Mouse (Mus musculus) CD8-positive naive resting alpha-beta T cell, adult 2 months (primary cell): ENCODE measurements around the gene Npvf.

Experiments used
- DNase-seq, 2 experiments: peaks; one replicate each; pipeline ENCODE4 v3.0.0; 2022; ENCODE audit warnings: low read depth in 2 of 2, low spot score in 2 of 2

The Npvf gene

DNA sequence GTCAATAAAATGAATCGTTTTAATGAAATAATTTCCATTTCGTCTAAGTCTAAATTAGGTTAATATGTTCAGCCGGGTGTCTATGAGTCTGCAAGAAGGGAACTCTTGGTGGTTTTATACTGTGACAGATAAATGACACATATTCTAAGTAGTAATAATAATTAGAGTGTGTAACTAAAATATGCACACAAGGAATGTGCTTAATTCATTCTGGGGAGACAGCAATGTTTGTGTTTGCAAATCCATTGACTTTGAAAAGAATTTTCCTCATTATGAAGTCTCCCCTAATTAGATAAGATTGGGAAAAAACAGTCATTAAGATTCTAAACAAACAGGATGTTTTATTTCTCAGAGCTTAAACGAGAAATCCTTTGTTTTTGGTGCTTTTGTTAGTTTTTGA, at the start of gene Npvf:
TSS of gene Npvf (minus strand) at position 84 of the 400 bp plus-strand sequence.
- DNase-seq: no peak

DNA sequence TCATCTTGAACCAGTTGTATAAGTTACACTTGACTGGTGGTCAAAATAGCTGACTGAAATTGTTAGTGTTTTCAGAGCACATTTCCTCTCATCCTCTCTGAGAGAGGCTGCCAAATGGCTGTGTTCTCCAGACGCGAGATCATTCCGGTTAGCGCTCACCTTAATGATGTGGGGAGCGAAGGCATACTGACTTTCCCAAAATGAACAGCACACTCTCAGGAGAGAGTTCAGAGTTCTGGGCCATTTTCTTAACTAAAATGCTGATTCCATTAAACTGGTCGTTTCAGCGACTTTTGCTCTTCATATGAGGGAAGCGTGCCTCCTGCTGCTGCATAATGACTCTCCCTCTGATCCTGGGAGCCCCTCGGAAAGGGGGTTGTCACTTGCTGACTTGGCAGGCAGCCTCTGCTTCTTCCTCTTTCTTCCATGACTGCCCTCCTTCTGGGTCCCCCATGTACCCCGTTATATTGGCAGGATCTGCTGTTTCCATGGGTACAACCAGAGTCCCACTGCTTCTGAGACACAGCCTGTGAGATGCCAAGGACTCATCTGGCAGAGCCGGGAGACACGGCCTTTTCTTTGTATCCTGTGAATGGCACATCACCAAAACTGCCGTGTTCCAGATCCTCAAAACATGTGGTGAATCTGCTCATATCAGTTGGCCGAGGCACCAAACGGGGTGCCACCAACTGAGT, 35.0 kb upstream of the Npvf start:
- DNase-seq: no peak

DNA sequence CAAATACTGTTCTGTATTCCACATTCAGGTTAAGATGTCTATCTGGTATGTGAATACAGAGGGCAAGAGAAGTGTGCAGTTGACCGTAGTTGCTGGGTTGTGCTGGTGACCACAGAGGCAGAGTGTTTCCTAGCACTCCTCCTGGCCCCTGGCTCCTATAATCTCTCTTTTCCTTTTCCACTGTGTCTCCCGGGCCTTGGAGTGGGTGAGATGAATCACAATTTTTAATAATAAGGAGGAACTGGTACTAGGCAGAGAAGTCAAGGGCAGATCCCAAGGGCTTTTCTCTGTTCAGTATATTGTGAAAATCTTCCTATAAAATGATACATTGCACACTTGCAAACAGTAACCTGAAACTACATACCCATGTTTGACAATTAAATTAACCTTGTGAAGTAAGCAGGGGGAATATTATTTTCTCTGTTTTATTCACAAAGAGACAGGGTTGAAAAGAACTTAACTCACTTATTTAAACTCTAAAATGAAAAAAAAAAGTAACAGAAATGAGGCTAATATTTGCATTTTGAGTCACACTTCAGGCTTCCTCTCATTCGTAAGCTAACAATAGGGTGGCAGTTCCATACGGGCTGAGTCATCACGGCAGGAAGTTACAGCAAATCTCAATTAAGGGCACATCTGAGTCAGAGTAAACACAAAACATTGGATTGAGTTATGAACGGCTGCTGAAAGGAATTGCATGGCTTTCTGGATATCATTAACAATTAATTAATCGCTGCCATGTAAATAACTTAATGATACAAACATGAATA, 30.6 kb upstream of the Npvf start:
- DNase-seq: no peak

DNA sequence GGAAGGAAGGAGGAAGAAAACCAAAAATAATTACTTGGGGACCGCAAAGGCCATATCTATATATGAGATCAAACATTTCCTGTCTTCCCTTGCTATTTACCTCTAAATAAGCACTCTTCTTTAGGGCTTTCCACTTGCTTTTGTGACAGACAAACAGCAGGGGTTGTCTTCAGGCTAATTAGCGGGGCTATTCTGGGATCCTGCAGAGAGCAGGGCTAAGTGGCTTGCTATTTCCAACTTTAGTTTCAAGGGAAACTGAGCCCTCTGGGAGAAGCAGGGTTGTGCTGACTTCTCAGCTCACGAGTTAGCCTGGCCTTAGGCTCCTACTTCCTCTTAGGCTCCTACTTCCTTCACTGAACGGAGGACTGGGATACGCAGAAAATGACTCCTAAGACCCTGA, 27.3 kb upstream of the Npvf start:
- DNase-seq: no peak

DNA sequence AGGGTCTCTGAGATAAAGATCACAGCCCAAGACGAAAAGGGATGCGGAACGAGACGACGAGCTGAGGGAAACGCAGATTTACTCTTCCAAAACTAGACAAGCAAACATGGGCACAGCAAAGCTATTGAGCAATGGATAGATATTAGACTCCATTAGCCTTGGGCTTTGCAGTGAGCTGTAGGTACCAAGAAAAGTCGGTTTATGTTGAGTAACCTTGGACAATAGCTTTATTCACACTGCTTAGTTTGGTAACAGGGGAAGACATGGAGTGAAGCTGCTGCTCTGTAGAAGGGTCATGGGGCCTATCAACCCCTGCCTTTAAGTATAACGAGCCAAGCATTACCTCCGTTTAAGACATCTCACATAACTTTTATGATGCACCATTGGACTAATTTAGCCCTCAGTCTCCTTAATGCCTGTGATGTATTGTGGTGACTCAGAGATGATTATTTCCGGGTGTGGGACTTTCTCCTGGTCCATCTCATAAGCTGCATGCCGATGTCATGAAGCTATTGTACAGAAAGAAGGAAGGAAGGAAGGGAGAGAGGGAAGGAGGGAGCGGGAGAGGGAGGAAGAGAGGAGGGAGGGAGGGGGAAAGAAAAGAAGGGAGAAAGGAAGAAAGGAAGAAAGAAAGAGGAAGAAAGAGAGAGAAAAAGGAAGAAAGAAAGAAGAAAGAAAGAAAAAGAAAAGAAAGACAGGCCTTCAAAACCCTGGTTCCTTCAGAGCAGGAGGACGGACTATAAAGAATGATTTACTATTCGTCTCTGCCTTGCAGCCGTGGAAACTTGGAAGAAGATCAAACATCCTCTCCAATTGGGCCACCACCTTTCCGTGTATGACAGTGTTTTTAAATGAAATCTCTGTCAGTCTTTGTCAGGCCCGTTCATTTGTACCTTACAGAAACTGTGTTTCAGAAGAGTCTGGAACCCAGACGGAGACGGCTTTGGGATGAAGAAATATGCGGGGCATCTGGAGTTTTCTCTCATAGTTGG, 26.3 kb upstream of the Npvf start:
- DNase-seq: no peak

DNA sequence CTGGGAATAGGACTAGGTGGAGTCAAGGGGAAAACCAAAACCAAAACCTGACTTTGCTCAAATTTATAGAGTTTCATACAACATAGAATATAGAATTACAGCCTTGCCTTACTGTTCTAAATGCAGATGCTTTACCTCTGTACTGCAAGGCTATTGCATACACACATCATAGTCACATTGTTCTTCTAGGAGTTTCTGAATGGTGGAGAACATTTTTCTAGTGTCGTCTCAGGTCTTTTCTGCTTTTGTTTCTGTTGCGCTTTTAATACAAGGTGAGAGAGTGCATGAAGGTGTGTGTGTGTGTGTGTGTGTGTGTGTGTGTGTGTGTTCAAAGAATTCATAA, 25.2 kb upstream of the Npvf start:
- DNase-seq: no peak

DNA sequence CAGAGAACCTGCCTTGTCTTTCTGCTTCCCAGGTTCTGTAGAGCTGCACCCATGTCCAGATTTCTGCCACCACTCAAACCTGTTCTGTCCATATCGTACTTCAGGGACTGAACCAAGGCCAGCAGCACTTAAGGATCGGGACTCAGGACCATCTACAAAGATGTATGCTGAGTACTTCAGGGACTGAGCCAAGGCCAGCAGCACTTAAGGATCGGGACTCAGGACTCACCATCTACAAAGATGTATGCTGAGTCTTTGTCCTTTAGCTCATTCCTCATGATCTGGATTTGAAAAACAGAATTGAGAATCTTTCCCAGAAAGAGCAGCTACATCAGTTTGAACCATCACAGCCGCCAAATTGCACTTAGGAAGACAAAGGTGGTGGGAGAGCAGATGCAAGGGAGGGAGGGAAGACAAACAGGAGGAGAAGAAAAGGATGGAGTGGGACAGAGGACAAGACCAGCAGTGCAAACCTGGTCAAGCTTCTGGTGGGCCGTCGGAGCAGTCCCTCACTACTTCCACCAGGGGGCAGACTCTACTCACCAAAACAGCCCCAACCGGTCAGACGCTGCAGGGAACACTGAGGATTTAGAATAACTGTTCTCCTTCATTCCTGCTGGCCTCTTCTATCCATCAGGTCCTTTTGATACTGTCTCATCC, 24.7 kb upstream of the Npvf start:
- DNase-seq: peak in 1 of 2 experiments; percentile 1

DNA sequence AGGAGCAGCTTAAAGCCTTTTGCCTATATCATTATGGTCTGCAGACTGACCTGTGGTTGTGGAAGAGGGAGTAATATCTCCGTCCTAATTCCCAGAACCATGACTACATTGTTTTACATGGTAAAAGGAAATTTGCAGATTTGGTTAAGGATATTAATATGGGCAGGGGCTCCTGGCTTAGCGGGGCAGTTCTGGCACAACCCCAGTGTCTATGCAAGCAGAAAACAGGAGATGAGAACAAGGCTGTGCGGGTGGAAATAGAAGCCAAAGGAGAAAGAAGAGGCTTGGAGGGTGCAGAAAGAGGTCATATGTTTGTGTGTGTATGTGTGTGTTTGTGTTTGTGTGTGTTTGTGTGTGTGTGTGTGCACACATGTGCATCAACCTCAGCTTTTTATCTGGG, 17.0 kb upstream of the Npvf start:
- DNase-seq: no peak

DNA sequence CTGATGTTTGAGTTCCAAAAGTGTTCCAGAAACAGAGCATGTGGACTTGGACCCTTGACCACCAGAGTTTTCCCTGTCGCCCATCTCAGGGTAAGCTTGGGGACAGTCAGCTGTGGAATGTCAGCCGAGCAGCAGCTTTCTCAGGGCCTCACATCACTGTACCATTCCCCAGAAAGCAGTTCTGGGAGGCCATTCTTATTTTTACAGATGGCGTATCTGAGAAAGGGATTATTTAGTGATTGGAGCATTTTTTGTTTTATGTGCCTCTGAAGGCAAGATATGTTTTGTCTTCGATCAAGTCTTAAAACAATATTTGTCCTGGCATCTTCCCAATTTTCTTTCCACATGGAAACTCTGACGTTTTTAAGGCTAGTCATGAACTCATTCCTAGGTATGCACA, 12.7 kb upstream of the Npvf start:
- DNase-seq: no peak

DNA sequence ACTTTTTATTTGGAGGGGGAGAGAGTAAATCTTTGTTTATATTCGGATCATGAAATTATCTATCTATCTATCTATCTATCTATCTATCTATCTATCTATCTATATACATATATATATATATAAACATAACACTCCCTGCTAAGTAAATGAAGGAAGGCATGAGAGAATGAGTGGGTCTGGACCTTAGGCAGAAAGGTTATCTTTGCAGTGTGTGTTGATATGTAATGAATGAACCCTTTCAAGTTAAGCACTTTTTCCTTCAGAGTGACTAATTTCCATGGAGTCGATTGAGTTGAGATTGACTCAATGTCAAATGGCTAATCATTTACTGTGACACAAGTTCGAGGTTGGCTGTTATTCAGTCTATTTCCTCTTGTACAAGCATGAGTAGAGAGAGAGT, 10.8 kb upstream of the Npvf start:
- DNase-seq: no peak

DNA sequence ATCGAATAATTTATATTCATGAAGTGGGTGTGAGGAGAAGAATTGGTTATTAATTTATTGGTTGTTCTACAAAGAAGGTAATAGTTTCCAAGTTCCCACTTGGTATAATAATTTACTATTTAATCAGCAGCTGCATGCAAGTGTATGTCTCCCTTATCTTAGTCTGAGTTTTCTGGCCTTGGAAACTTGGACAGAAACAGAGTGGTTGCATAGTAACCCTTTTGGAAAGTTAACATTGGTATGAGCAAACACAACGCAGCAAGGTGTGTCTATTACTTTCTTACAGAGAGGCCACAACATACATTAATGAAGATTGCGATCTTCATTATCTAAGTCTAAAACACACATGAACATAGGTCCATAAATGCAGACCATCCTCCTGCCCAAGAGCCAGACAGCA, 10.0 kb upstream of the Npvf start:
- no peak for DNase-seq

DNA sequence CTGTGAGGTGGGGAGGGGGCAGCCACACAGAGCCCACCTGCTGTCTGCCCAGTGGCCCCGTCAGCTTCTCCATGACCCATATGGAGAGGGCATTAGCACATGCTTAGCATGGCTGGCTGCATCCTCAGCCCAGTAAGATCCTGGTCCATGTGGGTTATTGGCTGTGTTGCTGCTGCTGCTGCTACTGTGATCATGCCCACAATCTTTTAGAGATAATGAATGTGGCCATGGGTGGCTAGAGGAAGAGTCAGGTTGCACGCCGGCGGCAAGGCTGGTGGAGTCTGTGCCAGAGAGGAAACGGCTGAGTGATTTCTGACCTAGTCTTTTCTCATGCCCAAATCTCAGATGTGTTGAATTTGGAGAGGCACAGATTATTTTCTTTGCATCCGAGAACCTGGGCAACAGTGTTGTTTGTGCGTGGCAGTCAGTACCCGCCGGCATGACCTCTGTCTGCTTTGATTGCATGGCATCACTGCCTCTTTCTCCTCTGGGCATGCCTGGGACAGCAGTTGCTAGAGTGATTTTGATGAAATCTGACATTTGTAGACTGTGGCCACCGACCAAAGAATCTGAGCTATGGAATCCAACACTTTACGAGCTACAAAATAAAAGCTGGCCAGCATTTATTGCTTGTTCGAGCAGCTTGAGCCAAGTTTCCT, 8.8 kb upstream of the Npvf start:
- no peak for DNase-seq

DNA sequence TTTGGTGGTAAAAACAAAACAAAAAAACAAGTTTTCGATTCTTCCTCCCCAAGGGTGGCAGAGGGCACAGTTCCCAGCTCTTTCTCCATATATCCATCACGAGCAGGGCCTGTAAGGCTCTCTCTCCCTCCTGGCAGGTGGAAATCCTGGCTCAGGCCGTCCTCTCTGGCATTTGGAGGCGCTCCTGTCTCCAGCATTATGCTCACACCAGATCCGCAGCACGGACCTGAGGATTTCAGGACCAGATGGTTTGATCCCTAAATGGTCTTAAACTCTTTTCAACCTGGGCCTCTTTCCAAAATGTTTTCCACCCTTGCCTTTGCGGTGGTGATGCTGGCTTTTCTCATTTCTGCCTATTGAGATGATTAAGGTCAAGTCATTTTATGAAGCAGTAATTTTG, 7.5 kb upstream of the Npvf start:
- DNase-seq: no peak

DNA sequence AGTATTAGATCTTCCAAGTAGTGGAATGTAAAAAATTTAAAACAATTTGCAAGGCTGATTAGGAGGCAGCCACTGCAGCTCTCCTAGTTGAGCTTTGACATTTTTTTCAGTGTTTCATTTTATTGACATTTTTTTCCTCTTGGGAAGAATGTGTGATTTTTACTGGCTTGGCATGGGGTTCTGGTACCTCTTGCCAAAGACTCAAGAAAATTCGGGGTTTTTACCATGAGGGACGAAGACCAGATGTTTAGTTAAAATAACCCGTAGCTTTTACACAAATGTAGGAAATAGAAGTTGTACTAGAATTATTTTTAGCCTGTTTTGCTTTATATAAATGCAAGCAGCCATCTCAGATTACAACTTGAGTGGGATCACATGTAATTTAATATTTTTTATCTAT, 4.2 kb upstream of the Npvf start:
- no peak for DNase-seq

DNA sequence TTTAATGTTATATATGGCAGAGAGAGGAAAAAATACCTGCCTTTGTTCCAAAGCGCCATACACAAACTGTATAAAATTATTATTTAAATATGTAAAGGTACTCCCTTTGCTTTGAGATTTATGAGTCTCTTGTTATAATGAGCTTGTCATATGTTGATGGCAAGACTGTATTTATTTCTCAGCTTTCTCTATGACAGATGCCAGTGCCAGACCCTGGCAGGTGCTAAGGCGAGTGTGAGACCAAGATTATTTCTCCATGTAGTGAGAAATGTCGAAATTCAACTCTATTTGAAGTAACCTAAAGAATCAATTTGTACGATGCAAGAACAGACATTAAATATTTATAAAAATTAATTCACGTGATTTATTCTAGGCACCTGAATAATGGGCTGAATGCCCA, 3.8 kb upstream of the Npvf start:
- no peak for DNase-seq

DNA sequence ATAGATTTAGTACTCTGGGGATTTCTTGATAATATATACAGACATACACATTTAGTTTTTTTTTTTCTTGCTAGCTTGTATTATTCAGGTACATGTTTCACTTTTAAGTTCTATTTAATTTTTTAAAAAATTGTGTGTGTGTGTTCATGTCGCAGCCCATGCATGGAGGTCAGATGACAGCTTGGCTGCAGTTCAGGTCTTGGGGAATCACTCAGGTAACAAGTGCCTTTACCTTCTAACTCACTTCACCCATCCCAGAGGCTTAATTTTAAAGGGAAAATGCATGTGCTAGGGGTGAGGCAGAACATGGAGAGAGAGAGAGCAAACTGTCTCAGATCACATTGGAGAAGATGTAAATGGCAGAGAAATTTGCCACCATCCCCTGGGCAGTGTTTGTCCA, 2.2 kb upstream of the Npvf start:
- no peak for DNase-seq

DNA sequence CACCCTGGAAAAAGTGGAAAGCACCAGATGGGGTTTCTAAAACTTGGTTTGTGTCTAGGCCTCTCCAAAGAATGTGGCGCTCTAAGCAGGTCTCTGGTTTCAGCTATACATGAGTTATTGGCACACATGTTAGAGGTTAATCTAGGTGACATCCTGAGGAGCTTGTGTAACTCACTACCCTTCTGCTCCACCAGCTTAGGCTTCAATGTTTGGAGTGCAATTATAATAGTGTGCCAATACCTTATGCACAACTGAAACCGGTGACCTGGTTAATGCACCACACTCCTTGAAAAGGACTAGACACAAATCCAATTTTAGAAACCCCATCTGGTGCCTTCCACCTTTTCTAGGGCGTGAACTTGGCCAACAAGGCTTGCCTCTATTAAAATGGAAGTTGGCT, 1.7 kb upstream of the Npvf start:
- DNase-seq: no peak

DNA sequence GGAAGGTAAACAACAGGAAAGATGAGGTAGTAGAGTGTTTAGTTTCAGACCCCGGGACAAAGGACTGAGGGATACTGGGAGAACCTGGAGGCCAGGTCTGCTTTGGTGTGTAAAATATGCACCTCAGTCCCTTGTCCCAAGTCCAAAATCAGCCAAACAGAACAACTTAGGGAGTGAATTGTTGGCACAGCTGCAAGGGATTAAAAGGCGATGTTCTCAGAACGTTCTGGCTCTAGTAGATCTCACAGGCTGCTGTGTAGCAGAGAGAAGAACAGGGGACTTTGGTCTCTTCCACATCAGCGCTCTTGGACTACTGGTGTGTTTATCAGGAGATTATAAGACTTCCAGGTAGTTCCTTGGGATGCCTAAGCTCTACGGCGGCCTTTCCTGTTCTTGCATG, 6.6 kb downstream of the Npvf start:
- DNase-seq: no peak

DNA sequence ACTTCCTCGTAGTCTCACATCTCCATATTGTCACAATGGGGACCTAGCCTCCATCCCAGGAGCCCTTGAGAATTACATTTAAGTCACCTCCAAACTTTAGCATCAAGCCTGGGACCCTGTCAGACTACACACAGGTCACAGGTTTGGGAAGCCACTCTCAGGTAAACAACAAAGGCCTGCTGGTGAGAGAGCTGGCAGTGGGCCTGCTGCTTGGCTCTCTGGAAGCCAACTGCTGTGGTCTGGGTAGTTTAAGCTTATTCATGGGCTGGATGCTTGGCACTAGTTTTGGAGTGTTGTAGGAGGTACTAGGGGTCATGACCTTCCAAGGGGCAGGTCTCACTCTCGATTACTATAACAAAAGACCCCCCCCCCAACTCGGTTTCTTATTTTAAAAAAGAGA, 7.6 kb downstream of the Npvf start:
- no peak for DNase-seq

DNA sequence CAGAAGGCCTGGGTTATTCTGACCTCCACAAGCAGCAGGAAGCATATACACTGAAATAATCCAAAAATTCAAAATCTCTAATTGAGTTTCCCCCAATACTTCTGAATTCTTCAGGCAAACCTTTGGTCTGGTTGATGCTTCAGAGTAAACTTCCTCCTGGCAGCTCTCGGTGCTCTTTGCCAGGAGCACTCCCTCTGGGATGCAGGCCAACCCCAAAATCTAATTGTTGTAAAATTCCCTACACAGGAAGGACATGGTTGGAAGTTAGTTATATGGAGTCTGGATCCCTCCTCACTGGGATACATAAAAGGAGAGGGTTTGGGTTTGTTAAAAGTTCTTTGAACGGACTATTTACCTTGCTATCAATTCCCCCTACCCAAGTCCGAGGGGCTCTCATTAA, 9.5 kb downstream of the Npvf start:
- DNase-seq: no peak

DNA sequence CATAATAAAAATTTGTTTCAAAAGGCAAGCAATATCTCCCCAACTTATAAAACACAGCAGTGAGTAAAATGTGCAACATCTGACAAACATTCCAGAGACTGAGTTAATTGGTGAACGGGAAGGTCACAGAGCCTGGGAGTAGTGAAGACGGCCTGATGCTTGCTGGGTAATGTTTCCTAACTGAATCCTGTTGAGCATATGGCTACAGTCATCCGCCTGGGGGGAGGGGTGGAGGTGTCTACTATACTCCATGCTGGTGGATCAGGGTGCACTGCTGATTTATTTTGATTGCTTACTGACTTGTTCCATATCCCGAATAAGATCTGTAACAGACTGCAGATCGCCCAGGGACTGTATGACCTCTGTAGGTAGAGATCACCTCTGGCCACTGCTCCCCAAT, 12.3 kb downstream of the Npvf start:
- DNase-seq: no peak
